Mouse (Mus musculus) cortical plate, adult 2 months (tissue): Measurements from ENCODE around the gene Dnah2. TPM values are rescaled to one million over a fixed set of nuclear protein-coding genes. Genes with fewer than 3 reads are reported as not detected.

ENCODE experiments used
- H3K27ac ChIP-seq: fragments of 200-500 bp; 2 replicates; pipeline ENCODE4 v1.5.1; 2012; ENCODE audit warnings: low read length, control low read depth, inconsistent platforms; ENCODE audit not compliant: insufficient read depth
- H3K4me1 ChIP-seq: fragments of 200-500 bp; 2 replicates; pipeline ENCODE4 v1.6.1; 2011; ENCODE audit warnings: low read length; ENCODE audit not compliant: control insufficient read depth, insufficient read depth
- H3K4me3 ChIP-seq: fragments of 200-500 bp; 2 replicates; pipeline ENCODE4 v1.5.1; 2011; ENCODE audit warnings: mild to moderate bottlenecking, low read length, control low read depth; ENCODE audit not compliant: insufficient read depth
- CTCF ChIP-seq: fragments of 200-500 bp; IDR thresholded peaks from 2 replicates; pipeline ENCODE4 v1.5.1; 2011; ENCODE audit warnings: mild to moderate bottlenecking, control low read depth, low read length; ENCODE audit not compliant: insufficient read depth; ENCODE audit errors: extremely low read depth
- POLR2A ChIP-seq: fragments of 200-500 bp; IDR thresholded peaks from 2 replicates; pipeline ENCODE4 v1.6.1; 2011; ENCODE audit warnings: mild to moderate bottlenecking, low read length, control low read depth; ENCODE audit not compliant: insufficient read depth; ENCODE audit errors: extremely low read depth
- polyA plus RNA-seq: library from polyadenylated mRNA; depleted of rRNA; stranded (reverse); fragments of >200 nt; gene quantifications from 2 replicates; pipeline ENCODE4 v1.2.3, GENCODE M21; 2012

Dnah2 gene
- polyA plus RNA-seq, 1 experiment: 1.6 TPM

DNA sequence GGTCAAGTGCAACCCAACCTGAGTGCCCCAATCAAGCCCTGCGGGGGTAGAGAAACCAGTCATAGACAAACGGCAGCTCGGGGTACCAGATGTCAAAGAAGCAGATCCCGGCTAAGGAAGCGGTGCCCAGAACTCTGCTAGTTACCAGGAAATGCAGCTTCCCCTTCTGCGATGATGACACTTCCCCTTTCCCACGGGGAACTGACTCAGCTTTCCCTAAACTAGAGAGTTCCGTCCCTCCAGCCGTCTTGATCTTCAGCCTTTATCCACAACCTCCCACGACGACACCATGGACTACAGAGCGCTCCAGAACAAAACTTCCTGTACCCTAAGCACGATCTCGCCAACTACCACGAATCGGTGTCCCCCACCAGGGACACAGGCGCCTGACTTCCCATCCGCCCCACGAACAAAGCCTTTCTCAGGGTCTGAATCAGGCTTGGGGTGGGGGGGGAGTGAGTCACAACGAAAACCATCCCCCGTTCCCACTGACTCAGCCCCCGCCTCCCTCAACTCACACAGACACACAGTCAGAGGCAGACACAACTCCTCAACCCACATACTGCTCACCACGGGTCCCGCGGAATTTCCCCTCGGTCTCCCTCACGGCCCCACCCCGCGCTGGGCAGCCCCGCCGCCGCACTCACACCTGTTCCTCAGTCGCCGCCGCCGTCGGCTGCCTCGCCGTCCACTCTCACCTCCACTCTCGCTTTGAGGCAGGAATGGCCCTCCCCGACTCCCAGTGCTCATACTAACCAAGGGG, 138.4 kb downstream of the Dnah2 start:
- peak overlapping the region; percentile 63 for H3K4me3 ChIP-seq
- H3K27ac ChIP-seq: peak overlapping the region; percentile 94
- TF ChIP-seq CTCF (no peak), POLR2A (no peak)
- peaks cover 6% of the 10 kb centered on the region for H3K4me1 ChIP-seq

GRCm38 (mm10) chr11:69410045-69410309, 138.9 kb downstream of the Dnah2 start:
- H3K27ac ChIP-seq: peak overlapping the region; percentile 94
- TF ChIP-seq CTCF: no peak
- TF ChIP-seq POLR2A: no peak
- H3K4me3 ChIP-seq: peak overlapping the region; percentile 63
- peaks cover 6% of the 10 kb centered on the region for H3K4me1 ChIP-seq

GRCm38 (mm10) chr11:69409378-69410044, 139.4 kb downstream of the Dnah2 start:
- H3K27ac ChIP-seq: peak overlapping the region; percentile 94

GRCm38 (mm10) chr11:69408541-69409377, 140.2 kb downstream of the Dnah2 start:
- Histone ChIP-seq H3K27ac (peak overlapping the region; percentile 68), H3K4me1 (peaks cover 4% of the 10 kb centered on the region)
- TF ChIP-seq CTCF (no peak), POLR2A (peak; percentile 45; the same call in 1 of the 2 replicates)

More at GRCm38 (mm10) chr11:69409378-69410044, 139.4 kb downstream of the Dnah2 start:
- TF ChIP-seq POLR2A (peak; percentile 55), CTCF (no peak)
- peak overlapping the region; percentile 63 for H3K4me3 ChIP-seq
- peaks cover 6% of the 10 kb centered on the region for H3K4me1 ChIP-seq

DNA sequence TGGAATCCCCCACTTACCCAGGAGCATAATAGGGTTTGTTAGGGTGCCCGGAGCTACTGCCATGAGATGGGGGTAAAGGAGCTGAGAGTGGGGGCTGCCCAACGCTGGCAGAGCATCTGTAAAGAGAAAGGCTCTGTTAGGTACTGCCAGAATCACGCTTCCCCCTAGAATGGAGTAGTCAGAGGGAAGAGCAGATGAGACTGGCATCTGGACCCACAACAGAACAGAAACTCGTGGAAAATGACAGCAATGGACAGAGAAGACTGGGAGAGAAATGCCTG, 141.2 kb downstream of the Dnah2 start:
- no peak overlapping the region for H3K4me3 ChIP-seq
- TF ChIP-seq CTCF (no peak), POLR2A (no peak)
- peaks cover 4% of the 10 kb centered on the region for H3K4me1 ChIP-seq
- H3K27ac ChIP-seq: no peak overlapping the region

More at GRCm38 (mm10) chr11:69408541-69409377, 140.2 kb downstream of the Dnah2 start:
- peak overlapping the region; percentile 63 for H3K4me3 ChIP-seq

DNA sequence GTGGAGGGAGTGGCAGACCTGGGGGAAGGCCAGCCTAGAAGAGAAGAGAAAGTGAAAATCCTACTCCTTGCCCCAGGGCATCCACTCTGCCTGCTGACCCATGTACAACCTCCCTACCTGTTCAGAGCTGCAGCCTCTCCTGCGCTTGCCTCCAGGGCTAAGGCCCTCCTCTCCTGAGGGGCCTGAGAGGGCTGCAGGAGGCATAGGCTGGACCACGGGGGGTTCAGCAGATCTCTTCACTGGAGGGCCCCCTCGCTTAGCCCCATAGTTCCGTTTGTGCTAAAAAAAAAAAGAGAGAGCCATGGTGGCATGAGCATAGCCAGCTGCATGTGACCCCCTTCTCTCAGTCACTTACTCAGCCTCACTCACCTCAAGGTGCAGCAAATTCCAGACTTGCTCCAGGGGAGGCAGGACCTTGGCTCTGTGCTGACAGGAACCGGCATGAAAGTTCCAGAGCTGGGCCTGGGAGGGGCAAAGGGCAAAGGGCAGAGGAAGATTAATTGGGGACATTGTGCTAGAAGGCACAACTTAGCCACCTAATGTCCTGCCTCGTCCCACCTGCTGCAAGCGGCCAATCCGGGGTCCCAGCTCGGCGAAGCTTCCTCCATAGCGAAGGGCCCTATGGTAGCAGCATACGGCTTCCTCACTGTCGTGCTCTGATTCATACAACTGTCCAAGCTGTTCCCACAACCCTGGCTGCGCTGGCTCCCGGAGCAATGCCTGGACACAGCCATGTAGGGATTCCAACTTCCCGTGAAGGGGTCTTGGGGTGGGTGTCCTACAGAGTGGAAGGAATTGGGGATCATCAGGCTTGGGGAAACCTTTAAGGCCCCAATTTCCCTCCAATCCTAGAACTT, 141.8 kb downstream of the Dnah2 start:
- Histone ChIP-seq H3K4me3 (no peak overlapping the region), H3K4me1 (peaks cover 4% of the 10 kb centered on the region), H3K27ac (no peak overlapping the region)
- no peak for TF ChIP-seq CTCF
- no peak for TF ChIP-seq POLR2A

- TF ChIP-seq CTCF (no peak), POLR2A (no peak)
- Histone ChIP-seq H3K27ac (no peak overlapping the region), H3K4me1 (peaks cover 1% of the 10 kb centered on the region; the same call in 1 of the 2 replicates), H3K4me3 (no peak overlapping the region)
These were observed 142.6 kb downstream of the Dnah2 start for GRCm38 (mm10) chr11:69406282-69406681.

DNA sequence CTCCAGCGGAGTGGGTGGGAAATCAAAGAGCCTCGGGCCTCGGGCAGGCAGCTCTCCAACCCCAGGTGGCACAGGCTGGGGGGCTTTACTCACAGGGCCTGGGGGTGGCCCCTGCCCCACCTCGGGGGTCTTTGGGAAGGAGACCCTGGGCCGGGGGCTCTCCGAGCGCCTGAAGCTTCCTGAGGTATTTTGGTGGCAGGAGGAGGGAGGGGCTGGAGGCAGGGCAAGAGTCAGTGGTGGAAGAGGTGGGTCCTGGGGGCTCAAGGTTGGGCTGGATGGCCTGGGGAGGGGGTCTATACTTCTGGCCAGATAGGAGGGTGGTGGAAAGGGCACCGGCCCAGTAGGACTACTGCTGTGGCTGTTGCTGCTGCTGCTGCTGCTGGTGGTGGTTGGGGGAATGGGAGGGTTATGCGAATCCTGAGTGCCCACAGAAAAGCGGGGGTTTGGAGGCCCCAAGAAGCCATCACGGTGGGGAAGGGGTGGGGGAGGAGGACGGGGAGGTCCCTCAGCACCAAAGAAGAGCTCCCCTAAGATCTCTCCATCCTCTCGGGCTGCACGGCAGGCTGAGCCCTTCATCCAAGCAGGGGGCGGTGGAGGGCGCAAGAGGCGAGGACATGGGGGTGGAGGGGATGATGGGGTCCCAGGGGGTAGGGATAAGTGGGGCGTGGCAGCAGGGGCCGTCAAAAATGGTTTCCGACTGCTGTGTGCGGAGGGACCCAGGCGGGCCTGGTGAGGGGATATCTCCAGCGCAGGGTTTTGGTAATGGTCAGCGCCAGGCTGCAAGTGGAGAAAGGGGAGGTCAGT, 143.3 kb downstream of the Dnah2 start:
- Histone ChIP-seq H3K27ac (no peak overlapping the region), H3K4me1 (peaks cover 1% of the 10 kb centered on the region; the same call in 1 of the 2 replicates), H3K4me3 (no peak overlapping the region)
- TF ChIP-seq POLR2A: no peak

- TF ChIP-seq POLR2A (no peak), CTCF (no peak)
These were observed 144.1 kb downstream of the Dnah2 start for GRCm38 (mm10) chr11:69404595-69405396.

More at GRCm38 (mm10) chr11:69404595-69405396, 144.1 kb downstream of the Dnah2 start:
- Histone ChIP-seq H3K27ac (no peak overlapping the region), H3K4me1 (peaks cover 1% of the 10 kb centered on the region; the same call in 1 of the 2 replicates), H3K4me3 (no peak overlapping the region)
